Mouse (Mus musculus): ENCODE results near the gene Selenof. TPM values are rescaled to one million over a fixed set of nuclear protein-coding genes. Genes with fewer than 3 reads are reported as not detected.

Gene Selenof
- polyA plus RNA-seq, 1 experiment: 2.4 TPM

GRCm38 (mm10) chr3:144574256-144574655 lies 4.2 kb downstream of the Selenof start:
- peaks cover 69% of the 10 kb centered on the region for H3K36me3 ChIP-seq (ENCODE audit: control insufficient read depth)
- no peak for TF ChIP-seq TAL1 (IDR thresholded peaks at IDR 0.05; ENCODE audit: low read length)
- no peak for TF ChIP-seq GATA1 (IDR thresholded peaks at IDR 0.05; ENCODE audit: low read length)
- no peaks in the 10 kb centered on the region for H3K9me3 ChIP-seq (ENCODE audit: control insufficient read depth, low read length)
- no peak overlapping the region for H3K4me3 ChIP-seq (replicated peaks)
- peaks cover 38% of the 10 kb centered on the region for H3K4me1 ChIP-seq (ENCODE audit: control insufficient read depth)
- no peaks in the 10 kb centered on the region for H3K27me3 ChIP-seq (ENCODE audit: control insufficient read depth)

DNA sequence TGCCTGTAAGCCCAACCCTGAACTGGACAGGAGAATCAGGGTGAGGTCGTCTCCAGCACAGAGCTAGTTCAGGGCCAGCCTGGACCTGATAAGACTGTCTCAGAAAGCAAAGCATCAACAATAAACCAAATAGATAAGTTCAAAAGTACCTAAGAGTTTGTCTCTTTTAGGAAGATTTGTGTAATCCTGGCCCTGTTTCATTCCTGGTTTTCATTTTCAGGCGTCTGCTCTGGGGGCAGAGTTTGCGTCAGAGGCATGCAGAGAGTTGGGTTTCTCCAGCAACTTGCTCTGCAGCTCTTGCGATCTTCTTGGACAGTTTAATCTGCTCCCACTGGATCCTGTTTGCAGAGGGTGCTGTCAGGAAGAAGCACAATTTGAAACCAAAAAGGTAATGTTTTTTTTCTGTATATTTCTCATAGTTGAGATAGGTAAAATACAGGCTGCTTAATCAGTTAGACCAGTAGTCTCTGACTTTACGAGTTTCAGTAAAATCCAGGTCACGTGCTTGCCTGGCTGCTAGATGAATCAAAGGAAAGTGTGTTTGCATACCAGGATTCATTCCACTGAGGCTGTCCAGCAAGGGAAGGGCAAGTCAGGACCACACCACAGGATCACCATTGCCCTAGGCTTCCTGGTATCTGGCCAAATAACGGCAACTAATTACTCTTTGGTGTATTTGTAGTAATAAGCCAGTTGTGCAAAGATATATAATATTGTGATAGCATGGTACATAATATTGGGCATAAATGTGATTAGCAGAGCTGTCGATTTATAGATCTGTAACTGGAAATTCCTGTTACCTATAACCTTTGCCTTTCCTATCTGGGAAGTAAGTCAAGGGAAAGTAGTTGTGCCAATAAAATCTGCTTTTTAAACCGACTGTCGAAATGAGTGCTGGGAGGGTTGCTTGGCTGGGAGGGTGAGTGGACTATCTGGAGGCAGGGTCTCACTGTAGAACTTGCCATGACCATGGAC lies 7.5 kb downstream of the Selenof start:
- Histone ChIP-seq H3K9me3 (ENCODE audit: control insufficient read depth, low read length) (no peaks in the 10 kb centered on the region), H3K36me3 (ENCODE audit: control insufficient read depth) (peaks cover 89% of the 10 kb centered on the region), H3K4me3 (replicated peaks) (no peak overlapping the region), H3K27me3 (ENCODE audit: control insufficient read depth) (no peaks in the 10 kb centered on the region), H3K4me1 (ENCODE audit: control insufficient read depth) (peaks cover 37% of the 10 kb centered on the region)
- TF ChIP-seq TAL1 (IDR thresholded peaks at IDR 0.05; ENCODE audit: low read length): no peak
- no peak for TF ChIP-seq GATA1 (IDR thresholded peaks at IDR 0.05; ENCODE audit: low read length)

- peaks cover 30% of the 10 kb centered on the region for H3K4me1 ChIP-seq (ENCODE audit: control insufficient read depth)
Measured at GRCm38 (mm10) chr3:144578921-144579320, 8.8 kb downstream of the Selenof start.

DNA sequence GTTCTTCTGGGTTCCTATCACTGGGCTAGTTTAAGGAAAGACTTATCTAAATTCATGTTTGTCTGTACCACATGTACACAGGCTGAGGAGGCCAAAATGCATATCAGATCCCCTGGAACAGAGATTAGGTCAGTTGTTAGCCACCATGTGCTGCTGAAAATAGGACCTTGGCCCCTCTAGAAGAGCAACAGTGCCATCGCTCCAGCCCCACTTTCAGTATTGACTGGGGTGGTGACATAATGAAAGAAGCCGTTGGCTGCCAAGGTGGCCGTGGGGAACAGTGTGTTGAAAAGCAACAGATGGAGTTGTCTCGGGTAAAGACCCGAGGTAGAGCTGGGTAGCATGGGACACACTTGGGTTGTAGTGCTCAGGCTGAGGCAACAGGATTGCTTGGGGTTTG lies 9.7 kb downstream of the Selenof start:
- TF ChIP-seq GATA1 (IDR thresholded peaks at IDR 0.05; ENCODE audit: low read length) (no peak), TAL1 (IDR thresholded peaks at IDR 0.05; ENCODE audit: low read length) (no peak)
- H3K36me3 ChIP-seq (ENCODE audit: control insufficient read depth): peaks cover 84% of the 10 kb centered on the region
- H3K27me3 ChIP-seq (ENCODE audit: control insufficient read depth): no peaks in the 10 kb centered on the region
- no peak overlapping the region for H3K4me3 ChIP-seq (replicated peaks)
- peaks cover 32% of the 10 kb centered on the region for H3K4me1 ChIP-seq (ENCODE audit: control insufficient read depth)
- no peaks in the 10 kb centered on the region for H3K9me3 ChIP-seq (ENCODE audit: control insufficient read depth, low read length)

More at GRCm38 (mm10) chr3:144578921-144579320, 8.8 kb downstream of the Selenof start:
- TF ChIP-seq TAL1 (IDR thresholded peaks at IDR 0.05; ENCODE audit: low read length) (no peak), GATA1 (IDR thresholded peaks at IDR 0.05; ENCODE audit: low read length) (no peak)
- no peak overlapping the region for H3K4me3 ChIP-seq (replicated peaks)
- H3K27me3 ChIP-seq (ENCODE audit: control insufficient read depth): no peaks in the 10 kb centered on the region
- no peaks in the 10 kb centered on the region for H3K9me3 ChIP-seq (ENCODE audit: control insufficient read depth, low read length)
- peaks cover 88% of the 10 kb centered on the region for H3K36me3 ChIP-seq (ENCODE audit: control insufficient read depth)

DNA sequence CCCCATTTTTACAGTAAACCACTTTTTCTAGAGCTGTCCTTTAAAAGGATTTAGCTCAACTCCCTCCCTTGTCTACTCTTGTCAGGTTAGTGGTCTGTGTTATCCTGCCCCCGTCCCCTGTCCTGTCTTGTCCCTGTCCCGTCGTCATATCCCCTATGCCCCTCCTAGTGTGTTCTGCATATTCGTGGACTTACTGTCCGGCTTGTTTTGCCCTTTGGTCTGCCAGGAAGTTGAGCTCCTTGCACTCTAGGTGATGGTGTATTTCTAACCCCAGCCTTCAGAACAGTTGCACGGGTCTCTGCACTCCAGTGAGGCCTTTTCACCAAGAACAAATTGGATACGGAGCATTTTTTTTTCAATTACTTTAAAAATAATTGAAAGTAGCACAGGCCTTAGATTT lies 10.2 kb downstream of the Selenof start:
- peaks cover 83% of the 10 kb centered on the region for H3K36me3 ChIP-seq (ENCODE audit: control insufficient read depth)
- no peaks in the 10 kb centered on the region for H3K9me3 ChIP-seq (ENCODE audit: control insufficient read depth, low read length)
- TF ChIP-seq GATA1 (IDR thresholded peaks at IDR 0.05; ENCODE audit: low read length) (no peak), TAL1 (IDR thresholded peaks at IDR 0.05; ENCODE audit: low read length) (no peak)
- peaks cover 32% of the 10 kb centered on the region for H3K4me1 ChIP-seq (ENCODE audit: control insufficient read depth)
- no peak overlapping the region for H3K4me3 ChIP-seq (replicated peaks)
- H3K27me3 ChIP-seq (ENCODE audit: control insufficient read depth): no peaks in the 10 kb centered on the region

DNA sequence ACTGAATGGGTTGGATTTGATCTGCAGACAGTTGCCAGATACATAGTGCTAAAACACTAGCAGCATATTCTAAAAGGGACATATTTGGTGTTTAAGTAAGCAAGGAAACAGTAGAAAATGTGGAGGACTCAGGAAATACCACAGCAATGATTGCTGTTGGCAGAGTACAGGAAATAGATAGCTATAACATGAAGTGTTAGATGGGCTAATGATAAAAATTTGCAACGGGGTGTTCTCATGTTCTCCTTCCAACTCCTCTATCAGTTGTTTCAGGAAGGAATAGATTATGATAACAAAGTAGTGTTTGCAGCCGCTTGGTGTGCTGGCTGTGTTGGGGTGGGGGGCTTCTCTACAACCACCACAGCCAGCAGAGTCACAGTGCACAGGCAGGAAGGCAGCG lies 11.7 kb downstream of the Selenof start:
- Histone ChIP-seq H3K4me3 (replicated peaks) (no peak overlapping the region), H3K36me3 (ENCODE audit: control insufficient read depth) (peaks cover 86% of the 10 kb centered on the region), H3K27me3 (ENCODE audit: control insufficient read depth) (no peaks in the 10 kb centered on the region), H3K4me1 (ENCODE audit: control insufficient read depth) (peaks cover 29% of the 10 kb centered on the region), H3K9me3 (ENCODE audit: control insufficient read depth, low read length) (no peaks in the 10 kb centered on the region)
- no peak for TF ChIP-seq TAL1 (IDR thresholded peaks at IDR 0.05; ENCODE audit: low read length)
- TF ChIP-seq GATA1 (IDR thresholded peaks at IDR 0.05; ENCODE audit: low read length): no peak

GRCm38 (mm10) chr3:144582306-144582705 lies 12.2 kb downstream of the Selenof start:
- H3K4me1 ChIP-seq (ENCODE audit: control insufficient read depth): peaks cover 27% of the 10 kb centered on the region
- no peaks in the 10 kb centered on the region for H3K27me3 ChIP-seq (ENCODE audit: control insufficient read depth)

DNA sequence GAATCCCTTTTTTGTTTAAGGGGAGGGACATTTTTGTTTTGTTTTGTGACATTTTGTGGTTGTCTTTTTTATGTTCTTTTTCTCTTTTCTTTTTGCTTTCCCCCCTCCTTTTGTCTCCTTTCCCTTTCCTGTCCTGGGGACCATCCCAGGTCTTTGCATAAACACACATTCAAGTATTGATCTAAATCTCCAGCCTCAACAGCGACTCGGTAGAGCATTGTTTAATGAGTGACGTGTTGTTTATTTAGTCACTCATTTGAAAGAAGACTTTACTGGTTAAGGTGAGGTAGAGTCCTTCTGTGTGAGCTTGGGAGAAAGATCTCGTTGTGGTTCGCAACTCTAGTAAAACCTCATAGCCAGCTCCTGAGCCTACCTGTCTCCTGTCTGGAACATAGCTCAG lies 13.7 kb downstream of the Selenof start:
- Histone ChIP-seq H3K36me3 (ENCODE audit: control insufficient read depth) (peaks cover 82% of the 10 kb centered on the region), H3K9me3 (ENCODE audit: control insufficient read depth, low read length) (no peaks in the 10 kb centered on the region), H3K27me3 (ENCODE audit: control insufficient read depth) (no peaks in the 10 kb centered on the region), H3K4me3 (replicated peaks) (no peak overlapping the region), H3K4me1 (ENCODE audit: control insufficient read depth) (peaks cover 24% of the 10 kb centered on the region)
- TF ChIP-seq TAL1 (IDR thresholded peaks at IDR 0.05; ENCODE audit: low read length) (no peak), GATA1 (IDR thresholded peaks at IDR 0.05; ENCODE audit: low read length) (no peak)

More at GRCm38 (mm10) chr3:144582306-144582705, 12.2 kb downstream of the Selenof start:
- H3K36me3 ChIP-seq (ENCODE audit: control insufficient read depth): peaks cover 86% of the 10 kb centered on the region
- H3K9me3 ChIP-seq (ENCODE audit: control insufficient read depth, low read length): no peaks in the 10 kb centered on the region
- no peak overlapping the region for H3K4me3 ChIP-seq (replicated peaks)
- TF ChIP-seq TAL1 (IDR thresholded peaks at IDR 0.05; ENCODE audit: low read length) (no peak), GATA1 (IDR thresholded peaks at IDR 0.05; ENCODE audit: low read length) (no peak)

- Histone ChIP-seq H3K4me1 (ENCODE audit: control insufficient read depth) (peaks cover 20% of the 10 kb centered on the region), H3K4me3 (replicated peaks) (no peak overlapping the region), H3K36me3 (ENCODE audit: control insufficient read depth) (peaks cover 82% of the 10 kb centered on the region), H3K27me3 (ENCODE audit: control insufficient read depth) (no peaks in the 10 kb centered on the region), H3K9me3 (ENCODE audit: control insufficient read depth, low read length) (no peaks in the 10 kb centered on the region)
- TF ChIP-seq GATA1 (IDR thresholded peaks at IDR 0.05; ENCODE audit: low read length) (no peak), TAL1 (IDR thresholded peaks at IDR 0.05; ENCODE audit: low read length) (no peak)
Measured at GRCm38 (mm10) chr3:144584789-144585553, 14.9 kb downstream of the Selenof start.

All from erythroblast, embryonic 14.5 days (primary cell).